Mouse (Mus musculus): ENCODE results near the gene Prss50.

DNA sequence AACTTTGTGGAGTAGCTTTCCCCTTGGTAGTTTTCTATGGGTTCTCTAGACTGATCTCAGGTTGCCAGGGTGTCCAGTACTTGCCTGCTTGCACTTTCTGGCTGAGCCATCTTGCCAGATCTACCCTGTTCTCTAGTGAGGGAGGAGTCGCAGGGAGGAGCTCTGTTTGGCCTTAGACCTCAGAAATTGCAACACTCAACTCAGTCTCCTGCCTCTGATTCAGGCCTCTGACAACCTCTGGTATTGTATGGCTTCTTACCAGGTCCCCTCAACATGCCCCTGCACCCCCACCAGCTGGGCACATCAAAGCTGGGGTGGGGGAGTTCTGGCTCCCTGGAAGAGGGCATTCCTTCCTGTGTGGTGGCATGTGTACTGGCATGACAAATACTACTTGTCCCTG lies 19.6 kb downstream of the Prss50 start:
- TF ChIP-seq CTCF (IDR thresholded peaks at IDR 0.05; ENCODE audit: low read depth): no peak
- TF ChIP-seq EP300 (IDR thresholded peaks at IDR 0.05; ENCODE audit: low read depth): no peak
